Mouse (Mus musculus): ENCODE measurements around the gene Abcc10. TPM values are rescaled to one million over a fixed set of nuclear protein-coding genes. Genes with fewer than 3 reads are reported as not detected.

Gene Abcc10
- polyA plus RNA-seq, 2 experiments: 5.8 to 15.5 TPM

GRCm38 (mm10) chr17:46301892-46302291, 26.3 kb downstream of the Abcc10 start:
- Histone ChIP-seq H3K4me3 (replicated peaks; ENCODE audit: low read length) (no peak overlapping the region), H3K27me3 (ENCODE audit: control insufficient read depth, insufficient read depth, low read length) (peaks cover 19% of the 10 kb centered on the region), H3K9me3 (ENCODE audit: control insufficient read depth, low read length) (no peaks in the 10 kb centered on the region), H3K27ac (replicated peaks; ENCODE audit: low read depth, low read length) (no peak overlapping the region), H3K9ac (ENCODE audit: low read depth, low read length, severe bottlenecking) (no peak overlapping the region), H3K4me2 (replicated peaks; ENCODE audit: low read depth, low read length, severe bottlenecking) (no peak overlapping the region), H3K36me3 (ENCODE audit: control insufficient read depth, insufficient read depth, low read length) (peaks cover 5% of the 10 kb centered on the region), H3K4me1 (ENCODE audit: control insufficient read depth, insufficient read depth, low read length) (no peaks in the 10 kb centered on the region)
- ATAC-seq (ENCODE audit: low FRiP score, low read depth) (no peak), DNase-seq (ENCODE audit: low spot score) (no peak)
- no peak for TF ChIP-seq POLR2A (IDR thresholded peaks at IDR 0.05; ENCODE audit: borderline replicate concordance, extremely low read depth, insufficient read depth, insufficient read length)
- 72% methylated on average over 12 of the region's 12 CpGs for WGBS

GRCm38 (mm10) chr17:46298220-46298913, 29.8 kb downstream of the Abcc10 start:
- H3K27me3 ChIP-seq (ENCODE audit: control insufficient read depth, insufficient read depth, low read length): peaks cover 27% of the 10 kb centered on the region
- under 1% methylated on average over 43 of the region's 48 CpGs for WGBS

GRCm38 (mm10) chr17:46297364-46298219, 30.6 kb downstream of the Abcc10 start, which contains the start of gene Dlk2:
Gene Dlk2 (plus strand): TSS chr17:46297421.
- H3K4me2 ChIP-seq (replicated peaks; ENCODE audit: low read depth, low read length, severe bottlenecking): peak within 1 kb of the TSS; percentile 95
- TF ChIP-seq POLR2A (IDR thresholded peaks at IDR 0.05; ENCODE audit: borderline replicate concordance, extremely low read depth, insufficient read depth, insufficient read length): no peak
- no peaks in the 10 kb centered on the region; the same call in 1 of the 2 replicates for H3K36me3 ChIP-seq (ENCODE audit: control insufficient read depth, insufficient read depth, low read length)
- H3K9me3 ChIP-seq (ENCODE audit: control insufficient read depth, low read length): no peaks in the 10 kb centered on the region
- peaks cover 27% of the 10 kb centered on the region for H3K27me3 ChIP-seq (ENCODE audit: control insufficient read depth, insufficient read depth, low read length)
- ATAC-seq (ENCODE audit: low FRiP score, low read depth) (peak; percentile 44; the same call in 1 of the 2 replicates), DNase-seq (ENCODE audit: low spot score) (no peak)
- H3K27ac ChIP-seq (replicated peaks; ENCODE audit: low read depth, low read length): no peak within 1 kb of the TSS
- WGBS: 1% methylated on average over 33 of the region's 86 CpGs
- no peaks in the 10 kb centered on the region for H3K4me1 ChIP-seq (ENCODE audit: control insufficient read depth, insufficient read depth, low read length)
- peak within 1 kb of the TSS; percentile 59 for H3K9ac ChIP-seq (ENCODE audit: low read depth, low read length, severe bottlenecking)
- H3K4me3 ChIP-seq (replicated peaks; ENCODE audit: low read length): peak within 1 kb of the TSS; percentile 56

More at GRCm38 (mm10) chr17:46298220-46298913, 29.8 kb downstream of the Abcc10 start:
- Histone ChIP-seq H3K4me2 (replicated peaks; ENCODE audit: low read depth, low read length, severe bottlenecking) (peak overlapping the region; percentile 95), H3K27ac (replicated peaks; ENCODE audit: low read depth, low read length) (no peak overlapping the region), H3K4me1 (ENCODE audit: control insufficient read depth, insufficient read depth, low read length) (no peaks in the 10 kb centered on the region), H3K4me3 (replicated peaks; ENCODE audit: low read length) (peak overlapping the region; percentile 56), H3K36me3 (ENCODE audit: control insufficient read depth, insufficient read depth, low read length) (no peaks in the 10 kb centered on the region; the same call in 1 of the 2 replicates), H3K9ac (ENCODE audit: low read depth, low read length, severe bottlenecking) (peak overlapping the region; percentile 59), H3K9me3 (ENCODE audit: control insufficient read depth, low read length) (no peaks in the 10 kb centered on the region)
- ATAC-seq (ENCODE audit: low FRiP score, low read depth): peak; percentile 77
- DNase-seq (ENCODE audit: low spot score): peak; percentile 83
- no peak for TF ChIP-seq POLR2A (IDR thresholded peaks at IDR 0.05; ENCODE audit: borderline replicate concordance, extremely low read depth, insufficient read depth, insufficient read length)

- DNase-seq (ENCODE audit: low spot score) (no peak), ATAC-seq (ENCODE audit: low FRiP score, low read depth) (0 out of 2 replicates have a peak, but pooled peaks have one; percentile 4)
- WGBS: 11% methylated on average over 6 of the region's 6 CpGs
- Histone ChIP-seq H3K36me3 (ENCODE audit: control insufficient read depth, insufficient read depth, low read length) (no peaks in the 10 kb centered on the region), H3K9ac (ENCODE audit: low read depth, low read length, severe bottlenecking) (no peak overlapping the region), H3K27me3 (ENCODE audit: control insufficient read depth, insufficient read depth, low read length) (peaks cover 33% of the 10 kb centered on the region), H3K4me3 (replicated peaks; ENCODE audit: low read length) (peak overlapping the region; percentile 56), H3K4me2 (replicated peaks; ENCODE audit: low read depth, low read length, severe bottlenecking) (peak overlapping the region; percentile 95), H3K9me3 (ENCODE audit: control insufficient read depth, low read length) (no peaks in the 10 kb centered on the region), H3K27ac (replicated peaks; ENCODE audit: low read depth, low read length) (no peak overlapping the region), H3K4me1 (ENCODE audit: control insufficient read depth, insufficient read depth, low read length) (no peaks in the 10 kb centered on the region)
- TF ChIP-seq POLR2A (IDR thresholded peaks at IDR 0.05; ENCODE audit: borderline replicate concordance, extremely low read depth, insufficient read depth, insufficient read length): no peak
Measured at GRCm38 (mm10) chr17:46297028-46297363, 31.2 kb downstream of the Abcc10 start.

GRCm38 (mm10) chr17:46296601-46297000, 31.6 kb downstream of the Abcc10 start:
- TF ChIP-seq POLR2A (IDR thresholded peaks at IDR 0.05; ENCODE audit: borderline replicate concordance, extremely low read depth, insufficient read depth, insufficient read length): no peak
- 50% methylated on average over 6 of the region's 6 CpGs for WGBS
- Histone ChIP-seq H3K4me3 (replicated peaks; ENCODE audit: low read length) (no peak overlapping the region), H3K4me2 (replicated peaks; ENCODE audit: low read depth, low read length, severe bottlenecking) (no peak overlapping the region), H3K27me3 (ENCODE audit: control insufficient read depth, insufficient read depth, low read length) (peaks cover 33% of the 10 kb centered on the region), H3K9me3 (ENCODE audit: control insufficient read depth, low read length) (no peaks in the 10 kb centered on the region), H3K27ac (replicated peaks; ENCODE audit: low read depth, low read length) (no peak overlapping the region), H3K9ac (ENCODE audit: low read depth, low read length, severe bottlenecking) (no peak overlapping the region), H3K4me1 (ENCODE audit: control insufficient read depth, insufficient read depth, low read length) (no peaks in the 10 kb centered on the region), H3K36me3 (ENCODE audit: control insufficient read depth, insufficient read depth, low read length) (no peaks in the 10 kb centered on the region)
- no peak for ATAC-seq (ENCODE audit: low FRiP score, low read depth)
- DNase-seq (ENCODE audit: low spot score): no peak
